Mouse (Mus musculus) hindbrain, embryonic 13.5 days (tissue): ENCODE measurements at regions not wholly inside any gene's neighbourhood (a gene's known extent, or its start where the extent isn't known, plus 50 kb on each side); places are given as distances from the start of the nearest gene placed in this dataset.

Experiments used
- ATAC-seq: fragments of 200-750 bp; cut with Nextera tagmentation; 2 replicates; pipeline ENCODE4 v1.8.0; 2017; ENCODE audit warnings: moderate TSS enrichment; ENCODE audit not compliant: low FRiP score
- H3K27ac ChIP-seq: fragments of 300-500 bp; sonication (generic); 2 replicates; pipeline ENCODE4 v1.5.1; 2015; ENCODE audit warnings: inconsistent platforms, mild to moderate bottlenecking, moderate library complexity
- H3K27me3 ChIP-seq: fragments of 300-500 bp; sonication (generic); 2 replicates; pipeline ENCODE4 v1.6.1; 2015; ENCODE audit warnings: mild to moderate bottlenecking, inconsistent platforms
- H3K36me3 ChIP-seq: fragments of 300-500 bp; sonication (generic); 2 replicates; pipeline ENCODE4 v1.6.1; 2015; ENCODE audit warnings: mild to moderate bottlenecking, inconsistent platforms
- H3K4me1 ChIP-seq: fragments of 300-500 bp; sonication (generic); replicated peaks from 2 replicates; pipeline ENCODE4 v1.6.1; 2015; ENCODE audit warnings: inconsistent platforms
- H3K4me2 ChIP-seq: fragments of 300-500 bp; sonication (generic); 2 replicates; pipeline ENCODE4 v1.6.1; 2015; ENCODE audit warnings: inconsistent platforms, mild to moderate bottlenecking, moderate library complexity
- H3K4me3 ChIP-seq: fragments of 300-500 bp; sonication (generic); 2 replicates; pipeline ENCODE4 v1.5.1; 2015; ENCODE audit warnings: mild to moderate bottlenecking, inconsistent platforms
- H3K9ac ChIP-seq: fragments of 300-500 bp; sonication (generic); 2 replicates; pipeline ENCODE4 v1.6.1; 2015; ENCODE audit warnings: mild to moderate bottlenecking, inconsistent platforms
- H3K9me3 ChIP-seq: fragments of 300-500 bp; sonication (generic); 2 replicates; pipeline ENCODE4 v1.6.1; 2016; ENCODE audit warnings: inconsistent platforms
- WGBS: fragments of 180-500 bp; shearing (Covaris S2); methylation state at CpG from one replicate; pipeline ENCODE4 v1.1.7; 2015; 5-methylcytosine and 5-hydroxymethylcytosine counted together

DNA sequence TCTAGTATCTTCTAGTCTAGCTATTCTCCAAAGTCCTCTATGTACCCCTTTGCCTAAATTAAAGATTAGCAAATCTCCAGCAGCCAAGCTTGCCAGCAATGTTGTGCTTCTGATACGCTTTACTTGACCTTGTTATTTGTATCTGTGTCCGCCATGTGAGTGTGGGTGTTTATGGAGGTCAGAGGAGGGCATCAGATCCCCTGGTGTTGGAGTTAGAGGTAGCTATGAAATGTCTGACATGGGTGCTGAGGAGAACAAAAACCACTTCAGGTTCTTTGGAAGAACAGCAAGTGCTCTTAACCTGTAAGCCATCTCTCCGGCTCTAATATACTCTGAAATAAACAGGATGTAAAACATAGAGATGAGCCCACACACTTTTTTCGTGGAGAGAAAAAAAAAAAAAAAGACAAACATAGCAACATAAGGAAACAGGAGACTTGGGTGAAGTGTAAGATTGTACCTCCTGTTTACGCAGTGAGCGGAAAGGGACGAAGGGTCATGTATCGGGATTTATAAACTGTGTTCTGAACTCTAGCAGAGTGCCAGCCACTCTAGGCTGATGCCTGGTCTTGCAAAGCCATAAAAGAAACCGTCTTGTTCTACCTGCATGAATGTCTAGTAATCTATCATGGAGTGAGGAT lies 326.3 kb downstream of the Gadd45g start:
- H3K9me3 ChIP-seq: no peaks in the 10 kb centered on the region
- WGBS: 89% methylated on average over 9 of the region's 9 CpGs
- 0 out of 2 replicates have a peak, but pooled peaks cover 2% of the 10 kb centered on the region for H3K27me3 ChIP-seq
- no peak overlapping the region for H3K9ac ChIP-seq
- no peaks in the 10 kb centered on the region for H3K36me3 ChIP-seq
- no peak overlapping the region for H3K27ac ChIP-seq
- no peak for ATAC-seq
- H3K4me3 ChIP-seq: no peak overlapping the region
- H3K4me2 ChIP-seq: no peak overlapping the region
- H3K4me1 ChIP-seq: no peaks in the 10 kb centered on the region

DNA sequence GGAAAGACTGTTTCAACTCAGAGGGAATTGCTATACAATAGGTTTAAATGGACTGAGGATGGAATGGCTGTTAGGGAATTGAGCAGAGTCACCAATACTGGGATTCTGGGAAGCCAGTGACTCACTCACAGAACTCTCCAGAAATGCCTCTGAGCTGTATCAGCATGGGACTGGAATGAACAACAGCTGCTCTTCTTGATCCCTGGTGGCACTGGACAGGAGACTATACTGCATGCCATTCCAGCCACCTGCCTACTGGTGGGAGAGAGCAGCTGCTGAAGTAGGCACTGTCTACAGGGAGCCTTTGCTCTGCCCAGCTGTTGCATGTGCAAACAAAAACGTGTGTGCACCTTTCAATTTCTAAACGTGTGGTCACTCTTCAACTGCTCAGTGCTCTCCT lies 329.2 kb downstream of the Gadd45g start:
- no peaks in the 10 kb centered on the region for H3K4me1 ChIP-seq
- H3K27ac ChIP-seq: no peak overlapping the region
- 73% methylated on average over 2 of the region's 2 CpGs for WGBS
- H3K9me3 ChIP-seq: no peaks in the 10 kb centered on the region
- H3K4me2 ChIP-seq: no peak overlapping the region
- no peak overlapping the region for H3K9ac ChIP-seq
- ATAC-seq: no peak
- H3K27me3 ChIP-seq: 0 out of 2 replicates have a peak, but pooled peaks cover 4% of the 10 kb centered on the region
- H3K4me3 ChIP-seq: no peak overlapping the region
- no peaks in the 10 kb centered on the region for H3K36me3 ChIP-seq

DNA sequence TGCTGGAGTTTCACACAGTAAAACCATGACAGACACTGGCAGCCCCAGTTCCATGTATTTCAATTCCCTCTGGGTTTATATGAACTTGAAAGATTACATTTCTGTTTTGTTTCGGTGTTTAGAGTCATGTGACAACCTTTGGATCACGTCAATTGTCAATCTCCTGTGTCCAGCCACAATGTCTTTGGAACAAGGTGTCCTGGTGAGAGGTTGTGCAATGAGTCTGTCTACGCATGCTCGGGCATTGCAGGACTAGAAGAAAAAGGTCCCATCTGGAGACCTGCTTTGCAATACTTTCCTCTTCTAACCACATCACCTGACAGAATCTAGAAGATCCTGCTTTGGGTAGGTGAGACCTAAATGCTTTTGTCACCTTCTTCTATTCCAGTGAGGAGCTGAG lies 333.5 kb downstream of the Gadd45g start:
- Histone ChIP-seq H3K4me3 (no peak overlapping the region), H3K36me3 (no peaks in the 10 kb centered on the region), H3K27me3 (0 out of 2 replicates have a peak, but pooled peaks cover 6% of the 10 kb centered on the region), H3K9ac (no peak overlapping the region), H3K27ac (no peak overlapping the region), H3K9me3 (no peaks in the 10 kb centered on the region), H3K4me2 (no peak overlapping the region), H3K4me1 (no peaks in the 10 kb centered on the region)
- WGBS: 91% methylated on average over 4 of the region's 4 CpGs
- no peak for ATAC-seq

DNA sequence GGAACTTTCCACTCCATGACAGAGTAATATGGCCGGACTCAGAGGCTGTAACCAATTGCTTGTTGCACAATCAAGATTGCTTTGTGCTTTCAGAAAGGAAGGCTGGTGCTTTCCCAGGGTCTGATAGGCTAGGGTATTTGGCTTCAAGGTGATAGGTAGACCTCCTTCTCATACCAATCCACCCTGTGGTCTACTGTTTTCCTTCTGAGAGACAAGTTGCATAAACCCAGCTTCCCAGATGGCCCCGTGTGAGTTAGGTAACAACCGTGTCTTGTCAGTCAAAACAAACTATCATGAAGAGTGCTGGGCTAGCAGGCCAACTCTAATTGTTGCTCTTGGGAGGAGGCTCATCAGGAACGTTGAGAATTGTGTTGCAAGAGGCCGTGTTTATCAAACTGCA lies 337.2 kb downstream of the Gadd45g start:
- no peak overlapping the region for H3K4me3 ChIP-seq
- WGBS: 79% methylated on average over 5 of the region's 5 CpGs

DNA sequence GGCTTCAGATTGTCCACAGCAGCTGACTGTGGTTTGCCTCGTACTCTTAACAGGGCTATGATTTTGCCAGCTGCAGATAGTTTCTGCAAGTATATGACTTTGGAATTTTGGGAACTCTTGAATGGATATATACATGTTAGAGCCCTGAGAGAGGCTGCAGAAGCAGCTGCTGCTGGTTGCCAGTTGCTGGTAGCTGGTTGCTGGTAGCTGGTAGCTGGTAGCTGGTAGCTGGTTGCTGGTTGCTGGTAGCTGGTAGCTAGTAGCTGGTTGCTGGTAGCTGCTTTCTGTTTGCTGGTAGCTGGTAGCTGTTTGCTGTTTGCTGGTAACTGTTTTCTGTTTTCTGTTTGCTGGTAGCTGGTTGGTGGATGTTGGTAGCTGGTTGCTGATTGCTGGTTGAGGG lies 339.1 kb downstream of the Gadd45g start:
- ATAC-seq: no peak
- H3K27ac ChIP-seq: no peak overlapping the region

More for the DNA sequence above, 337.2 kb downstream of the Gadd45g start:
- no peak overlapping the region for H3K27ac ChIP-seq
- no peaks in the 10 kb centered on the region for H3K9me3 ChIP-seq
- no peak for ATAC-seq
- no peak overlapping the region for H3K9ac ChIP-seq
- H3K4me2 ChIP-seq: no peak overlapping the region
- H3K4me1 ChIP-seq: peaks cover 9% of the 10 kb centered on the region
- 0 out of 2 replicates have a peak, but pooled peaks cover 10% of the 10 kb centered on the region for H3K27me3 ChIP-seq
- no peaks in the 10 kb centered on the region for H3K36me3 ChIP-seq

DNA sequence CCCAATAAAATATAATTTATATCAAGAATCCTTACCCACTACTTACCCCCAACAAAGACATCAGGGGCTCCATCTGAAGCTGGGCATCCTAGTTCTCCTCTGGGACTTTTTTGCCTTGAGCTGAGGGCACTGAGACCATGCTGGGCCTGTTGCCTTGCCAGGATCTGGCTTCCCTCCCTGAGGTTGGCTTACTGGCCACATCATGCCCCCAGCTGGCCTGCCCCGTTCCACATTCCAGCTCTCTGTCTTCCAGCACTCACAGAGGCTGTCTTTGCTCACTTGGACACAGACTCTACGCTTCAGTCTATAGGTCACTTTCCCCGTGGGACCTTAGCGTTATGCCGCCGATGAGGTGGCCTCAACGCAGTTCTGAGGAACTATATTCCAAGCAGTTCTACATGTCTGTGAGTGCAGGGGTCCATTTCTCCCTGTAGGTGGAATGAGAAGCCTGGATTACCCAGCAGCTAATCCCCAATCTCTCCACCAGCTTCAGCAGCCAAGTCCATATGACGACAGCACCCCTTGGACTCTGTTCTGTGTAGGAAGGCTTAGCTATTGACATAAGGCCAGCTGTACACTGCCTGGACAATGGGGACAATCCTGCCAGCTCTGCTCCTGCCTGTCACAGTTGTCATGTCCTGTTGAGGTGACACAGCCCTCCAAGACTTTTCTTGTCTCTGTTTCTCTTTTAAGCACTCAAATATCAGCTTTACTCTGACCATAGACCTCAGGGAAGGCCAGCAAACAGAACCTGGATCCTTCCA lies 341.5 kb downstream of the Gadd45g start:
- no peak for ATAC-seq
- Histone ChIP-seq H3K27me3 (0 out of 2 replicates have a peak, but pooled peaks cover 10% of the 10 kb centered on the region), H3K27ac (no peak overlapping the region), H3K4me3 (no peak overlapping the region), H3K36me3 (no peaks in the 10 kb centered on the region), H3K9ac (no peak overlapping the region), H3K9me3 (no peaks in the 10 kb centered on the region), H3K4me1 (peaks cover 20% of the 10 kb centered on the region), H3K4me2 (no peak overlapping the region)
- WGBS: 81% methylated on average over 8 of the region's 8 CpGs

More for the DNA sequence above, 339.1 kb downstream of the Gadd45g start:
- 84% methylated on average over 1 of the region's 1 CpGs for WGBS
- Histone ChIP-seq H3K4me1 (peaks cover 20% of the 10 kb centered on the region), H3K9ac (no peak overlapping the region), H3K4me2 (no peak overlapping the region), H3K27me3 (0 out of 2 replicates have a peak, but pooled peaks cover 9% of the 10 kb centered on the region), H3K4me3 (no peak overlapping the region), H3K36me3 (no peaks in the 10 kb centered on the region), H3K9me3 (no peaks in the 10 kb centered on the region)

DNA sequence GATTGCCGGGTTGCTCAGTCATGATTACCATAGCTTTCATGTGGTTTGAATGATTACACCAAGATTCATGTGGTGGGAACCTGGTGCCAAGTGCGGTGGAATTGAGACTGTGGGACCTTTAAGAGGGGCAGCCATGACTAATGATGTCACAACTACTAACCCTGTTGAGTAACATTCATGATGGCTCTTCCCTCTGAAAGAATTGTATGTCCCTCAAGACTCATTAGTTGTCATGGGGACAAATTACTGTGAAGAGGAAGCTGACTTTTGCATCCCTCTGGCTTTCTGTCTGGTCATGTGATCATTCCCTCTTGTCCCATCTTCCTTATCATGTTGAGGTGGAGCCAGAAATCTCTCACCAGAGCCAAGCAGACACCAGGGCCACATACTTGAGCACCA lies 342.1 kb downstream of the Gadd45g start:
- Histone ChIP-seq H3K9me3 (no peaks in the 10 kb centered on the region), H3K4me3 (no peak overlapping the region), H3K27ac (peak overlapping the region; percentile 25; the same call in 1 of the 2 replicates), H3K27me3 (0 out of 2 replicates have a peak, but pooled peaks cover 10% of the 10 kb centered on the region), H3K4me2 (no peak overlapping the region), H3K9ac (no peak overlapping the region), H3K4me1 (peaks cover 23% of the 10 kb centered on the region), H3K36me3 (no peaks in the 10 kb centered on the region)
- WGBS: 30% methylated on average over 2 of the region's 2 CpGs
- ATAC-seq: peak; percentile 66; the same call in 1 of the 2 replicates

DNA sequence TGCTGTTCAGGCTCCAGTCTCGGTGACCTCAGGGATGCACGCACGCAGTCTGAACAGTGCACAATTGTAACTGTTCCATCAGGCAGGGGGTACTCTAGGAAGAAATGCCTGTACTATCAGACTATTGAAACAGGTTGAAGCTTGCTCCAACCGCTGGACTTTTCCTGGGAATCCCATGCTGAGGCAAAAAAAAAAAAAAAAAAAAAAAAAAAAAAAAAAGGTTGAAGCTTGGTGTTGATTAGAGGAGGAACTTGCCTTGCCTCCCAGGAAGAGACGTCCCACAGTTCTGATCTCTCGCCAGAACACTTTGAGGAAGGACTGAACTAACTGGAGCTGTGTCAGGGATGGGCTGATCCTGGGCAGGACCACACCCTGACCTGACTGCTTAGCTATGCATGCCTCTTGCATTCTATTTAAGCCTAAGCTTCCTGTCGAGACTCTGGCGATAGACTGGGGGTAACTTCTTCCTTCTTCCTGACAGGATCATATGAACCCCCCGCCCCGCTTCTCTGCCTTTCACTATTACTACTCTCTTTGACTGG lies 341.6 kb downstream of the Diras2 start:
- Histone ChIP-seq H3K4me1 (peaks cover 26% of the 10 kb centered on the region), H3K9ac (no peak overlapping the region), H3K4me2 (no peak overlapping the region), H3K9me3 (no peaks in the 10 kb centered on the region), H3K4me3 (no peak overlapping the region), H3K36me3 (no peaks in the 10 kb centered on the region), H3K27ac (peak overlapping the region; percentile 25; the same call in 1 of the 2 replicates), H3K27me3 (0 out of 2 replicates have a peak, but pooled peaks cover 10% of the 10 kb centered on the region)
- no peak for ATAC-seq
- WGBS: 67% methylated on average over 10 of the region's 10 CpGs

DNA sequence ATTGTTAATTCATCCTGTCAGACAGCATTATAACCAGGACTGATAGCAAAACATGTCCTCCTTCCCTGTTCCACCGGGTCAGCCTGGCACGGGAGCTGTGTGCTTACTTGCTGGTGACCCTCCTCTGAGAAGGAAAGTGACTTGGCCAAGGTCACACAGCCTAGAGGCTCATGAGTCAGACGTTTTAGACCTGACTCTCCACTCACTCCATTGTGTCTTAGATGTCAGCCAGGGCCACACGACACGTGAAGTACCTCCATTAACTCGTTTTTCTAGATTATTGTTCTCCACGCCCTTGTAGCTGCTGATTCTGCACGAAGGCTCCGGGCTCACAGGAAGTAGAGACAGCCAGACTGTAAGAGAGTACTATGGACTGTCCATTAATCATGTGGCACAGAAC lies 340.8 kb downstream of the Diras2 start:
- no peak overlapping the region for H3K4me2 ChIP-seq
- no peak overlapping the region for H3K27ac ChIP-seq
- no peaks in the 10 kb centered on the region for H3K36me3 ChIP-seq
- WGBS: 79% methylated on average over 9 of the region's 9 CpGs
- H3K9ac ChIP-seq: no peak overlapping the region
- no peaks in the 10 kb centered on the region for H3K9me3 ChIP-seq
- no peak overlapping the region for H3K4me3 ChIP-seq
- no peak for ATAC-seq
- H3K4me1 ChIP-seq: peaks cover 28% of the 10 kb centered on the region
- 0 out of 2 replicates have a peak, but pooled peaks cover 8% of the 10 kb centered on the region for H3K27me3 ChIP-seq

DNA sequence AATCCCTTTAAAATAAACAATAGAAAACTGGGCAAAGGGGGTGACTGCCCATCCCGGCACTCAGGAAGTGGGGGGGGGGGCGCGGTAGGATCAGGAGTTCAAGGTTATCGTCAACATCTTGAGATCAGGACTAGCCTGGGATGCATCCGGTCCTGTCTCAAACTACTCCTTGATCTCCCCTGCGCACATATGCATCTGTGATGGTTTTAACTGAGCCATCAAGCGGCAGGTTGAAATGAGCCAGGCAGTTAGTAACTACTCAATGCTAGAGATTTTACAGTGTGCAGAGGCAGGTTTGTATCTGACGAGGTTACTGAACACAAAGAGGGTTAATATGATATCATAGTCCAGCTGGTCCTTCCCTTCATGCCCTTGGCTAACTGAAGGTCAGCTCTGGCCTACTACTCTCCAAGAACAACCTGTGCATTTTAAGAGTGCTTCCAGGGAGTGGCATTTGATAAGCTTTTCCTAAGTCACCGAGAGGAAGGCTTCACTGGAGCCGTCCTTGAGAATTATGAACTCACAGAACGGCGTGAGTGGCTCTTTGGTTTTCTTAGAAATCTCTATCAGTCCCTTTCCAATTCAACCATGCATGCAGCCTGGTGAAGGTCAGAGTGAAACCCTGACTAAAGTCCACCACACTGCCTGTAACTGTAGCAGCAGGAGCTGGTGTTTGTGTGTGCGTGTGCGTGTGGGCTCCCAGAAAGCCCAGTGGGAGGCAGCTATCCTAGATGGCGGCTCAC lies 340.1 kb downstream of the Diras2 start:
- Histone ChIP-seq H3K9me3 (no peaks in the 10 kb centered on the region), H3K27ac (no peak overlapping the region), H3K36me3 (no peaks in the 10 kb centered on the region), H3K9ac (no peak overlapping the region), H3K4me1 (peaks cover 31% of the 10 kb centered on the region), H3K4me3 (no peak overlapping the region), H3K27me3 (0 out of 2 replicates have a peak, but pooled peaks cover 3% of the 10 kb centered on the region), H3K4me2 (no peak overlapping the region)
- WGBS: 89% methylated on average over 15 of the region's 15 CpGs
- ATAC-seq: no peak

DNA sequence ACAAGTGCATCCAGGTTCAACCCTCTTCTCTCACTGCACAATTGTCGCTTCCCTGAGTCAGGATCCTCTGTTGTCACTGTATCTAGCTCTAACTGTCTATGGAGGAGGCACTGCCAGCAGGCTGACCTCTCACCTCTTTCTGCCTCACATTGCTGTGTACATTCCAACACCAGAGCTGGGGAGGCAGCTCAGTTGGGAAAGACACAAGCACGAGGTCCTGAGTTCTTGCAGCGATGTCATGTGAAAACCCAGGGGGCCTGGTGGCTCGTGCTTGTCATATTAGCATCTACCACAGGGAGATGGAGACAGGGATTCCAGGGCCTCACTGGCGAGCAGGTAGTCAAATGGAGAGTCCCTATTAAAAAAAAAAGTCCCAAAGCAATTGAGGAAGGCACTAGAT lies 334.2 kb downstream of the Diras2 start:
- WGBS: 65% methylated on average over 5 of the region's 5 CpGs
- H3K27ac ChIP-seq: no peak overlapping the region
- no peak overlapping the region for H3K9ac ChIP-seq
- peaks cover 11% of the 10 kb centered on the region for H3K4me1 ChIP-seq
- no peak overlapping the region for H3K4me3 ChIP-seq
- peaks cover 11% of the 10 kb centered on the region; the same call in 1 of the 2 replicates for H3K27me3 ChIP-seq
- H3K36me3 ChIP-seq: no peaks in the 10 kb centered on the region
- H3K9me3 ChIP-seq: no peaks in the 10 kb centered on the region
- ATAC-seq: no peak
- H3K4me2 ChIP-seq: no peak overlapping the region
